Mouse (Mus musculus) heart, postnatal 10 days (tissue): ENCODE measurements at regions not wholly inside any gene's neighbourhood (a gene's known extent, or its start where the extent isn't known, plus 50 kb on each side); places are given as distances from the start of the nearest gene placed in this dataset.
"Not testable (repeated sequence)": the region's sequence is repeated elsewhere in the genome, so short reads cannot be mapped to it uniquely, and the experiment has no call there.

ENCODE experiments used
- DNase-seq, 2 experiments: peaks; one replicate each; pipeline ENCODE4 v3.0.0; 2021
- intact Hi-C: fragments of 180-260 bp; cut with DNase I; formaldehyde crosslinking; loops from one replicate; pipeline ENCODE4 v1.15.1; 2025

DNA sequence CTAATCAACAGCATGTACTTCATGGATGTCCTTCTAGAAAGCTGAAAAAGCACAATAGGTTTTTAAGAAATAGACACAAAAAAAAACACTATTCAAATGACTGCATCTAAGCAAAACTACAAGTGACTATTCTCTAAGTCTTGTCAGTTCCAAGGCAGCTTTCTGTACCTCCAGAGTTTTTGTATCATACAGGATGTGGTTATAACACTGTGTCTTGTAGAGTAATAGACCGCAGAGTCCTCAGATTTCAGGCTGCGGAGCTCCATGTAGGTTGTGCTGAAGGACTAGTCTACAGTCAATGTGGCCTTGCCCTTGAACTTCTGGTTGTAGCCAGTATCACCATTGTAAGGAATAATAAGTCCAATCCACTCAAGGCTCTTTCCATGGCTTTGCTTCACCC is 1137.7 kb upstream of the Zfp386 start:
- DNase-seq, result not testable (repeated sequence)
- intact Hi-C loops, result loop anchor here (2.0 kb wide), 1 partner anchor 105 kb away; no protein-coding TSS in a partner anchor

GRCm38 (mm10) chr12:114914406-114914805 is 1133.1 kb upstream of the Zfp386 start:
- intact Hi-C loops, DNase-seq: not testable (repeated sequence)

GRCm38 (mm10) chr12:114927691-114928090 is 1119.8 kb upstream of the Zfp386 start:
- intact Hi-C loops, result no loop called here

GRCm38 (mm10) chr12:114932158-114932557 is 1115.4 kb upstream of the Zfp386 start:
- no peak for DNase-seq

More at GRCm38 (mm10) chr12:114927691-114928090, 1119.8 kb upstream of the Zfp386 start:
- DNase-seq, result no peak

GRCm38 (mm10) chr12:114932669-114933068 is 1114.9 kb upstream of the Zfp386 start:
- intact Hi-C loops, result loop anchor here (10.0 kb wide), 1 partner anchor 118 kb away; no protein-coding TSS in a partner anchor
- no peak for DNase-seq

More at GRCm38 (mm10) chr12:114932158-114932557, 1115.4 kb upstream of the Zfp386 start:
- intact Hi-C loops, result loop anchor here (10.0 kb wide), 1 partner anchor 117 kb away; no protein-coding TSS in a partner anchor

DNA sequence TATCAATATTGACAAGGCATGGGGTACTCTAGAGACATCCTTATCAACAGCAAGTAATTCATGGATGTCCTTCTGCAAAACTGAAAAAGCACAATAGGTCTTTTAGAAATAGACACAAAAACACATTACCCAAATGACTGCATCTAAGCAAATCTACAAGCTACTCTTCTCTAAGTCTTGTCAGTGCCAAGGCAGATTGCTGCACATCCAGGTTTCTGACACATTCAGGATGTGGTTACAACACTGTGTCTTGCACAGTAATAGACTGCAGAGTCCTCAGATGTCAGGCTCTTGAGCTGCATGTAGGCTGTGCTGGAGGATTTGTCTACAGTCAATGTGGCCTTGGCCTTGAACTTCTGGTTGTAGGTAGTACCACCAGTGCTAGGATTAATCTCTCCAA is 1110.7 kb upstream of the Zfp386 start:
- DNase-seq, result not testable (repeated sequence)
- intact Hi-C loops, result loop anchor here (2.0 to 10.0 kb wide), 2 partner anchors 52 to 122 kb away; no protein-coding TSS in a partner anchor

DNA sequence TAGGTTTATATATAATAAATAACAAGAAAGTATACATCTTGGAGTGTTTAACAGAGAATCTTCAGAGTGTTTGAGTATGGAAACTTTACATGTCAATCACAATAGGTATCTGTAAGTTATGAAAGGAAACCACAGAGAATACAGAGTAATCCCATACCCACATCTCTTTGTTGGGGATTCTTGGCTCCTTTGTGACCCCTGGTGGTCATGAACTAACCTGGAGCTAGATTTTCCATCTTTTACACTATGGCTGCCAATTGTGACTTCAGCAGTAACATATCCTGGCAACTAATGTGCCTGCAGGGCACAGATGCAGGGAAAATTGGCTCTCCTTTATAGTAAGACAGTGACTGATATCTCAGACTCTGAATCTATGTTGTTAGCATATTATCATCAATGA is 1107.9 kb upstream of the Zfp386 start:
- no peak for DNase-seq
- intact Hi-C loops, result loop anchor here (10.0 kb wide), 1 partner anchor 125 kb away; no protein-coding TSS in a partner anchor

DNA sequence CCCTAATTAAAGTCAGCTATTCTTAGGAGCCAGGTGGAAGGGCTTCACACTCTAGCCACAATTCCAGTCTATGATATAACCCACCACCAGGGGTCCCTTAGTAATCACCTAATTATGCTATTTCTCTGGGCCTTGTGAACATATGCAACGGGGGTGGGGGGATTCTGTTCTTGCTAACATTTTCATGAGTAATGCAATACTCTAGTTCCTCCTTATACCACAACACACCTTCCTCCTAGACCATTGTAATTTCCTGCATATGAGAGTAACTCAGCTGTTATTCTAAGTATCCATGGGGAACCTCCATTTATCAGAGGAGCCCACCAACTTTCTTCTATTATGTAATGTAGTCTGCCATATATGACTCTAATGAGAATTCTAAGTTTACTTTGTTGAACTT is 1085.4 kb upstream of the Zfp386 start:
- intact Hi-C loops, result no loop called here
- DNase-seq, result no peak

DNA sequence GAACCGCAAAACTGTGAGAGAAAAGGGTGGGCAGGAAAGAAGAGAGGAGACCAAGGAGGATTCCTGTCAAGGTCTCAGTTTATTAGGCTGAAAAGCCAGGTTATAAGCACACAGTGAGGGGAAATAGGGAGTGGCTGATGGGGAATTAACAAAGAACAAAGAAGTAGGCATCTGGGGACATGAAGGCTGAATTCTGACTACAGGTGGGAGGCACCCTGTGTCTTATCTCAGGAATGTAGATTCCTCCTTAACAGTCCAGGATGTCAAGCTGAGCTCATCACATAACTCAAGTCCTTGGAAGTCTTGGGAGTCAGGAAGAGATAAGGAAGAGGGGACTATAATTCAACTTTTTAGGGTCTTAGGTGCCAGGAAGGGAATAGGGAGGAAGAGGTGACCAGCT is 1083.3 kb upstream of the Zfp386 start:
- DNase-seq, intact Hi-C loops: not testable (repeated sequence)

- intact Hi-C loops, result no loop called here
- DNase-seq, result no peak
Observed at GRCm38 (mm10) chr12:114981476-114982136, 1065.9 kb upstream of the Zfp386 start.

DNA sequence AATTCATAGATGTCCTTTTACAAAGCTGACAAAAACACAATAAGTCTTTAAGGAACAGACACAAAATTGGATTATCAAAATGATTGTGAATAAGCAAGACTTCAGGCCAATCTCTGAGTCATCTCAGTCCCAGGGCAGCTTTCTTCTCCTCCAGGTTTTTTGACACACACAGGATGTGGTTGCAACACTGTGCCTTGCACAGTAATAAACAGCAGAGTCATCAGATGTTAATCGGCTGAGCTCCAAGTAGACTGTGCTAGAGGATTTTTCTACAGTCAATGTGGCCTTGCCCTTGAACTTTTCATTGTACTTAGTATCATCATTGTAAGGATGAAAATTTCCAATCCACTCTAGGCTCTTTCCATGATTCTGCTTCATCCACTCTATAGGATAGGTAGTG is 1056.6 kb upstream of the Zfp386 start:
- no peak for DNase-seq
- intact Hi-C loops, result no loop called here

GRCm38 (mm10) chr12:114996817-114997216 is 1050.7 kb upstream of the Zfp386 start:
- no peak for DNase-seq
- intact Hi-C loops, result no loop called here

DNA sequence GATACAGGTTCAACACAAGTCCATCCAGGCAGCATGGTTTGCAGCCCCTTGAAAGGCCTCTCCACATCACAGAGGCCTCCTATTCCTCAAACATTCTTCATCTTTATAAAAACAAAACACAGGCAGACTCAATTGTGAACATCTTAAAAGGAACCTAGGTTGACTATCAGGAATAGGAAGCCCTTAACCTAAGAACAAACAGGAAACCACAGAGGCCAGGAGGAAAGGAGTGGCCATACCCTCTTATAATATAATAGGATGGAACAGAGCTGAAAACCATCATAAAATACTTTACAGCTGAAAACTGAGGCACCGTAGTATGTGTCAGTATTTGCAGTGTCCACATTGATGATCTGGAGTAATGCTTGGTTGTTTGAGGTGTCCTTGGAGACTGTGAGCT is 1044.4 kb upstream of the Zfp386 start:
- no peak for DNase-seq
- intact Hi-C loops, result no loop called here

GRCm38 (mm10) chr12:115008434-115008833 is 1039.1 kb upstream of the Zfp386 start:
- no peak for DNase-seq
- intact Hi-C loops, result no loop called here

DNA sequence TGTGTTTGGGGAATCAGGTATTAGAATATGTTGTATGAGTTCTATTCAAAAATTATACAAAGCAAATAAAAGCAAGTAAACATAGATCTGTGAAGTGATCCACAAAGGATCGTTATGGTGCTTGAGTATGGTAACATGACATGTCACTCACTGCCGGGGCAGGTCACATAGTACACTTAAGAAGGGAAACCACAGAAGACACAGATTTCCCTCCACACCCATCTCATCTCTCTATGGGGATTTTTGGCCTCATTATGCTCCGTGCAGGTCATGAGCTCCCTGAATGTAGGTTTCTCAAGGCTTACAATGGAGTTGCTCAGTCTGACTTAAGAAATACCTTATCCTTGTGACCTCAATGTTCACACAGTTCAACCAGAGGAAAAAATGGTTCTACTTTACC is 1034.8 kb upstream of the Zfp386 start:
- DNase-seq, result no peak
- intact Hi-C loops, result no loop called here

- no peak for DNase-seq
Observed at GRCm38 (mm10) chr12:115023742-115024141, 1023.8 kb upstream of the Zfp386 start.

GRCm38 (mm10) chr12:115034438-115035129 is 1012.9 kb upstream of the Zfp386 start:
- DNase-seq, result no peak
- intact Hi-C loops, result no loop called here

More at GRCm38 (mm10) chr12:115023742-115024141, 1023.8 kb upstream of the Zfp386 start:
- intact Hi-C loops, result no loop called here

- no peak for DNase-seq
Observed at GRCm38 (mm10) chr12:115055080-115055479, 992.4 kb upstream of the Zfp386 start.

DNA sequence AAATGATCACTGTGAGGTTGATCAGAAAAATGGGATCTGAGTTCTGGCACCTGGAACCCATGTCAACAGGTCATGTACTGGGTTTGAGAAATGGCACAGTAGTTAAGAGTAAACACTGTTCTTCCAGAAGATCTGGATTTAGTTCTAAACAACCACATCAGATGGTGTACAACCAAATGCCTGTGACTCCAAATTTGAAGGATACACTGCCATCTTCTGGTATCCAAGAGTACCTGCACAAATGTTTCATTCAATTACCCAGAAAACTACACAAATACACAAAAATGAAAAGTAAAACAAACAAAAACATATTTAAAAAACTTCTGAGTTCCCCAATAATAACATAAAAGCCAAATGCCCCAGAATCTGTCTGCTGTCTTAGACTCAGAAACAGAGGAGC is 987.6 kb upstream of the Zfp386 start:
- intact Hi-C loops, DNase-seq: not testable (repeated sequence)

More at GRCm38 (mm10) chr12:115055080-115055479, 992.4 kb upstream of the Zfp386 start:
- intact Hi-C loops, result no loop called here

DNA sequence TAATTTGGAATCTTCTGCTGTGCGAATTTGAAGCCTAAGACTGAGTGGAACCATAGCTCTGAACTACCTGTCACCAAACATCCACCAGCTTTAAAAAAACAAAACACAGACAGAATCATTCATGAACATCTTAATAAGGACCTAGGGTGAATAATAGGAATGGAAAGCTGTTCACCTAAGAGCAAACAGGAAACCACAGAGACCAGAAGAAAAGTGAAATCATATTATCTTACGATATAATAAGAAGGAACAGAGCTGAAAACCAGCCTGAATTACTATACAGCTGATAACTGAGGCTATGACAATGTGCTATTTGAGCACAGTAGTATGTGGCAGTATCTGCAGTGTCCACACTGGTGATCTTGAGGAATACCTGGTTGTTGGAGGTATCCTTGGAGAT is 980.3 kb upstream of the Zfp386 start:
- intact Hi-C loops, result no loop called here

DNA sequence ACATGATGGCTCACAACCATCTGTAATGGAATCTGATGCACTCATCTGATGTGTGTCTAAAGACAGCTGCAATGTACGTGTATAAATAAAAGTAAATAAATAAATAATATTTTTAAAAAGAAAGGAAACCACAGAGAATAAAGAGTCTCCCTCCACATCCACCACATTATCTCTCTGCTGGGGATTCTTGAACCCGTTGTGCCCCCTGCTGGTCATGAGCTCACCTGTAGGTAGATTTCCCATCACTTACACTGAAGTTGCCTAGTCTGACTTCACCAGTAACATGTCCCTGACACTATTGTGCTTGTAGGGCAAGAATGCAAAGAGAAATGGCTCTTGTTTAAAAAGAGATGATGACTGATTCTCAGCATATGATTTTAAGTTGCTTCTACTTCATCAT is 956.1 kb upstream of the Zfp386 start:
- intact Hi-C loops, DNase-seq: not testable (repeated sequence)

More for the DNA sequence above, 980.3 kb upstream of the Zfp386 start:
- no peak for DNase-seq

DNA sequence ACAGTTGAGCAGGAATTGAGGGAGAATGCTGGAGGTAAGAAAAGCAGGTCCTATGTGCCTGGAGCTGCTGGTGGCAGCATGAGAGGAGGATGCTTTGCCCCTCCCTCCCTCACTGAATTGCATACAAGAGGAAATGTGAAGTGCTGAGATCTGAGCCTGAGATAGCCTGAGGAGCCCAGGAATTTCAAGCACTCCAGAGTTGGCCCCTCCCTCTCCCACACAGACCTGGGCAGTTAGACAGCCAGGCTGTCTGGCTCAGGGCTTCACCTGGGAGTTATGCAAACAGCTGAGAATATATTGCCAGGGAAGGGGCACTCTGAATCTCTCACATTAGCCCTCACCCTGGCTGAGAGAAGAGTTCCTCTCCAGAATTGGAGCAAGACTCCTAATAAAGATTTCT is 937.8 kb upstream of the Zfp386 start:
- intact Hi-C loops, result loop anchor here (2.0 kb wide), 1 partner anchor 217 kb away; no protein-coding TSS in a partner anchor
- no peak for DNase-seq
